Mouse (Mus musculus) midbrain, embryonic 10.5 days (tissue): ENCODE results near the gene Cnr2. TPM values are rescaled to one million over a fixed set of nuclear protein-coding genes. Genes with fewer than 3 reads are reported as not detected.

Source experiments
- DNase-seq: peaks from one replicate; pipeline ENCODE4 v3.0.0-alpha.2; 2017; ENCODE audit warnings: low spot score
- H3K27ac ChIP-seq: fragments of 300-500 bp; sonication (generic); replicated peaks from 2 replicates; pipeline ENCODE4 v1.5.1; 2016; ENCODE audit warnings: mild to moderate bottlenecking
- H3K27me3 ChIP-seq: fragments of 300-500 bp; sonication (generic); 2 replicates; pipeline ENCODE4 v1.6.1; 2016; ENCODE audit warnings: low read depth, mild to moderate bottlenecking; ENCODE audit not compliant: poor library complexity, severe bottlenecking
- H3K36me3 ChIP-seq: fragments of 300-500 bp; sonication (generic); 2 replicates; pipeline ENCODE4 v1.6.1; 2016; ENCODE audit warnings: mild to moderate bottlenecking, moderate library complexity
- H3K4me1 ChIP-seq: fragments of 300-500 bp; sonication (generic); 2 replicates; pipeline ENCODE4 v1.6.1; 2016
- H3K4me3 ChIP-seq: fragments of 300-500 bp; sonication (generic); 2 replicates; pipeline ENCODE4 v1.5.1; 2016; ENCODE audit warnings: mild to moderate bottlenecking, moderate library complexity
- H3K9me3 ChIP-seq: fragments of 300-500 bp; sonication (generic); replicated peaks from 2 replicates; pipeline ENCODE4 v1.6.1; 2016; ENCODE audit warnings: mild to moderate bottlenecking
- WGBS: fragments of 180-500 bp; shearing (Covaris S2); methylation state at CpG from one replicate; pipeline ENCODE4 v1.1.7; 2016; 5-methylcytosine and 5-hydroxymethylcytosine counted together
- polyA plus RNA-seq: library from polyadenylated mRNA; unstranded; fragments of >200 nt; fragmentation: Nextera tagmentation; extraction: Ambion mirVana; gene quantifications from 2 replicates; pipeline ENCODE4 v1.2.1, GENCODE M21; 2016

Gene Cnr2
- polyA plus RNA-seq, 1 experiment from 2014 or later, result 0.46 TPM

GRCm38 (mm10) chr4:135870227-135871023 lies 24.8 kb upstream of the Cnr2 start:
- DNase-seq, result peak; percentile 9
- Histone ChIP-seq H3K9me3 (no peaks in the 10 kb centered on the region), H3K27ac (no peak overlapping the region), H3K4me3 (peak overlapping the region; percentile 85), H3K36me3 (peaks cover 60% of the 10 kb centered on the region), H3K27me3 (no peaks in the 10 kb centered on the region), H3K4me1 (peaks cover 48% of the 10 kb centered on the region)
- WGBS, result 73% methylated on average over 2 of the region's 2 CpGs

GRCm38 (mm10) chr4:135872015-135872414 lies 23.2 kb upstream of the Cnr2 start:
- Histone ChIP-seq H3K4me3 (peak overlapping the region; percentile 85), H3K27ac (peak overlapping the region; percentile 100; the same call in 1 of the 2 replicates), H3K4me1 (peaks cover 64% of the 10 kb centered on the region), H3K36me3 (peaks cover 46% of the 10 kb centered on the region), H3K27me3 (no peaks in the 10 kb centered on the region), H3K9me3 (no peaks in the 10 kb centered on the region)
- DNase-seq, result peak; percentile 11
- WGBS, result 61% methylated on average over 3 of the region's 3 CpGs

- Histone ChIP-seq H3K4me3 (peak overlapping the region; percentile 85), H3K36me3 (peaks cover 42% of the 10 kb centered on the region), H3K27ac (peak overlapping the region; percentile 100), H3K27me3 (no peaks in the 10 kb centered on the region), H3K4me1 (peaks cover 66% of the 10 kb centered on the region), H3K9me3 (no peaks in the 10 kb centered on the region)
- 15% methylated on average over 17 of the region's 17 CpGs for WGBS
- peak; percentile 27 for DNase-seq
These were observed 22.4 kb upstream of the Cnr2 start for GRCm38 (mm10) chr4:135872589-135873391.

- H3K27me3 ChIP-seq, result no peaks in the 10 kb centered on the region
- peak within 1 kb of the TSS; percentile 100 for H3K27ac ChIP-seq
- H3K36me3 ChIP-seq, result peaks cover 41% of the 10 kb centered on the region
- peak; percentile 98 for DNase-seq
- peaks cover 66% of the 10 kb centered on the region for H3K4me1 ChIP-seq
- peak within 1 kb of the TSS; percentile 85 for H3K4me3 ChIP-seq
- H3K9me3 ChIP-seq, result no peaks in the 10 kb centered on the region
- under 1% methylated on average over 60 of the region's 60 CpGs for WGBS
These were observed 21.5 kb upstream of the Cnr2 start, which contains the start of gene Pnrc2 for GRCm38 (mm10) chr4:135873526-135874202. Gene Pnrc2, minus strand, starts transcription at chr4:135873850.

- Histone ChIP-seq H3K4me1 (peaks cover 61% of the 10 kb centered on the region), H3K36me3 (peaks cover 30% of the 10 kb centered on the region), H3K27me3 (no peaks in the 10 kb centered on the region), H3K9me3 (no peaks in the 10 kb centered on the region), H3K4me3 (peak overlapping the region; percentile 85), H3K27ac (peak overlapping the region; percentile 100)
- WGBS, result 81% methylated on average over 10 of the region's 10 CpGs
- peak; percentile 17 for DNase-seq
These were observed 20.3 kb upstream of the Cnr2 start for GRCm38 (mm10) chr4:135874564-135875535.

GRCm38 (mm10) chr4:135875546-135875945 lies 19.6 kb upstream of the Cnr2 start:
- H3K4me3 ChIP-seq, result no peak overlapping the region

GRCm38 (mm10) chr4:135875991-135876582 lies 19.1 kb upstream of the Cnr2 start:
- Histone ChIP-seq H3K4me3 (peak overlapping the region; percentile 39), H3K27me3 (no peaks in the 10 kb centered on the region), H3K27ac (peak overlapping the region; percentile 100), H3K4me1 (peaks cover 50% of the 10 kb centered on the region), H3K36me3 (peaks cover 19% of the 10 kb centered on the region), H3K9me3 (no peaks in the 10 kb centered on the region)
- 9% methylated on average over 9 of the region's 9 CpGs for WGBS
- DNase-seq, result peak; percentile 62

More at GRCm38 (mm10) chr4:135875546-135875945, 19.6 kb upstream of the Cnr2 start:
- WGBS, result 31% methylated on average over 7 of the region's 7 CpGs
- Histone ChIP-seq H3K4me1 (peaks cover 56% of the 10 kb centered on the region), H3K27ac (peak overlapping the region; percentile 100), H3K36me3 (peaks cover 25% of the 10 kb centered on the region), H3K27me3 (no peaks in the 10 kb centered on the region), H3K9me3 (no peaks in the 10 kb centered on the region)
- no peak for DNase-seq

GRCm38 (mm10) chr4:135876583-135877020 lies 18.6 kb upstream of the Cnr2 start:
- peak; percentile 54 for DNase-seq
- Histone ChIP-seq H3K9me3 (no peaks in the 10 kb centered on the region), H3K4me1 (peaks cover 45% of the 10 kb centered on the region), H3K36me3 (peaks cover 14% of the 10 kb centered on the region), H3K4me3 (peak overlapping the region; percentile 39), H3K27me3 (no peaks in the 10 kb centered on the region), H3K27ac (peak overlapping the region; percentile 100)
- 8% methylated on average over 16 of the region's 16 CpGs for WGBS

- no peak overlapping the region for H3K4me3 ChIP-seq
- H3K9me3 ChIP-seq, result no peaks in the 10 kb centered on the region
- no peak overlapping the region for H3K27ac ChIP-seq
- no peaks in the 10 kb centered on the region for H3K27me3 ChIP-seq
- 75% methylated on average over 2 of the region's 2 CpGs for WGBS
- H3K36me3 ChIP-seq, result peaks cover 3% of the 10 kb centered on the region
- DNase-seq, result peak; percentile 11
- H3K4me1 ChIP-seq, result peaks cover 36% of the 10 kb centered on the region
These were observed 17.5 kb upstream of the Cnr2 start for GRCm38 (mm10) chr4:135877742-135878141.

- Histone ChIP-seq H3K9me3 (no peaks in the 10 kb centered on the region), H3K4me3 (no peak overlapping the region), H3K36me3 (no peaks in the 10 kb centered on the region), H3K27me3 (no peaks in the 10 kb centered on the region), H3K27ac (no peak overlapping the region), H3K4me1 (peaks cover 45% of the 10 kb centered on the region)
- peak; percentile 13 for DNase-seq
- 76% methylated on average over 6 of the region's 6 CpGs for WGBS
These were observed 16.2 kb upstream of the Cnr2 start for GRCm38 (mm10) chr4:135879021-135879420.

GRCm38 (mm10) chr4:135880018-135880417 lies 15.2 kb upstream of the Cnr2 start:
- DNase-seq, result peak; percentile 10
- H3K9me3 ChIP-seq, result no peaks in the 10 kb centered on the region
- H3K4me3 ChIP-seq, result no peak overlapping the region
- peak overlapping the region; percentile 14; the same call in 1 of the 2 replicates for H3K27ac ChIP-seq
- H3K36me3 ChIP-seq, result no peaks in the 10 kb centered on the region
- no peaks in the 10 kb centered on the region for H3K27me3 ChIP-seq
- WGBS, result 97% methylated on average over 6 of the region's 6 CpGs
- H3K4me1 ChIP-seq, result peaks cover 43% of the 10 kb centered on the region
